Mouse (Mus musculus): Measurements from ENCODE around the gene Rpn1.

The Rpn1 gene

GRCm38 (mm10) chr6:88084278-88085151 is at the start of gene Rpn1:
TSS of gene Rpn1 (plus strand) at chr6:88084482.
- peak; percentile 96 for DNase-seq (ENCODE audit: low spot score)

DNA sequence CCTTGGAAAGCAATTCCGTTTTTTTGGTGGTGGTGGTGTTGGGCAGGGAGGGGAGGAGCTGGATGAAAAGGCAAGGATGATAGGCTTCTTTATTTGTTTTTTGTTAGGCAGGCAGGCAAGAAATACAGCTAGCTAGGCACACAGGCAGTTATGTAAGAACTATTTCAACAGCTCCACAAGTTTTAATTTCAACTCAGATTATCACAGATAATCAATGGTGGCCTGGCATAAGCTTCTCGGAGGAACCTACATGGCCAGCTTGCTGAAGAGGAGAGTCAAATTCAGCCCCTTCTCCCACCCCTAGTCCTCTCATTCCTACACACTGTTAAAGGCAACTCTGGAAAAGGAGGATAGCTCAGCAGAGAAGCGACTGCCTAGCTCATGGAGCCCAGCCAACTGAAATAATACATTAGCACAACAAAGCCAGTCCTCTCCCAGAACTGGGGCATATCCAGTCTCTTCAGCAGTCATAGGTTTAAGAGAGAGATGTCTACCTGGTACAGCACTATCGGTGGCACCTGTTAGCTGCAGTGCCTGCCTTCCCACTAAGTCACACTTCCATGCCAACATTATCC is 46.7 kb upstream of the Rpn1 start:
- no peak for DNase-seq (ENCODE audit: low spot score)

GRCm38 (mm10) chr6:88039426-88039825 is 44.9 kb upstream of the Rpn1 start:
- DNase-seq (ENCODE audit: low spot score): no peak

- no peak for DNase-seq (ENCODE audit: low spot score)
These were observed 43.1 kb upstream of the Rpn1 start for GRCm38 (mm10) chr6:88041221-88041620.

DNA sequence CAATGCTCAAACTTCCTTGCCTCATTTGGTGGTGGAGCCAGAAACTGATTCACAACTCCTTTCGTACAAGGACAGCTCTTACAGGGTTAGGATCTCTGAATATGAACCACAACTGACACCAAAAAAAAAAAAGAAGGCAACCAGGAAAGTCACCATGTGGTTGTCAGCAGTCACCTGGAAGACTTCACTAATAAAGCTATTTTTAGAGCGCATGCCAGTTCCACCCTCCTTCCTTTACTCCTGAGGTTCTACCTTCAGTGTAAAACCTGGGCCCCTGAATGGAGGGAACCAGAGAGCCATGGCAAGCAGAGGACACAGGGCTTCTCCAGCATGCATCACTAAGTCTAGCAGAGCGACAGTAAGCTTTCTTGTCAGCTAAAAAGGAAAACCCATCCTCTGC is 41.9 kb upstream of the Rpn1 start:
- no peak for DNase-seq (ENCODE audit: low spot score)

GRCm38 (mm10) chr6:88044234-88044576 is 40.1 kb upstream of the Rpn1 start:
- peak; percentile 36 for DNase-seq (ENCODE audit: low spot score)

GRCm38 (mm10) chr6:88044577-88045405 is 39.5 kb upstream of the Rpn1 start, which contains the start of gene Rab7:
TSS of gene Rab7 (minus strand) at chr6:88045270.
- peak; percentile 96 for DNase-seq (ENCODE audit: low spot score)

- DNase-seq (ENCODE audit: low spot score): no peak
These were observed 38.9 kb upstream of the Rpn1 start for GRCm38 (mm10) chr6:88045406-88045766.

GRCm38 (mm10) chr6:88047853-88048252 is 36.4 kb upstream of the Rpn1 start:
- DNase-seq (ENCODE audit: low spot score): no peak

- peak; percentile 68 for DNase-seq (ENCODE audit: low spot score)
These were observed 35.3 kb upstream of the Rpn1 start for GRCm38 (mm10) chr6:88049008-88049407.

DNA sequence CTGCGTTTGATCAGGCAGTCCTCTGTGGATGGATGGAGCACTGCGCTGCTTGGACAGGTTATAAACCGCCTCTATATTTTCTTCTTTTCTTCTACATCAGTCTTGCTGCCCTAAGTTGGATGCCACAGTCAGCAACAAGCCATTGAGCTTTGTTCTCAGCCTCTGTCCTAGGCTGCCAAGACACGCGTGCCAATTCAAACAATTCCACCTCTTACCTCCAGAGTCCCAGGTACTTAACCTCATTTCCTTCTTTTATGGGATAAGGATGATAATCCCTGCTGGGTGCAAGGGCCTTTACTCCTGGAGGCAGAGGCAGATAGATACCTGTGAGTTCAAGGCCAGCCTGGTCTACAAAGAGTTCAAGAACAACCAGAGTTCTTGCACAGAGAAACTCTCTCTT is 33.1 kb upstream of the Rpn1 start:
- no peak for DNase-seq (ENCODE audit: low spot score)

GRCm38 (mm10) chr6:88053228-88054080 is 30.8 kb upstream of the Rpn1 start:
- DNase-seq (ENCODE audit: low spot score): peak; percentile 68

DNA sequence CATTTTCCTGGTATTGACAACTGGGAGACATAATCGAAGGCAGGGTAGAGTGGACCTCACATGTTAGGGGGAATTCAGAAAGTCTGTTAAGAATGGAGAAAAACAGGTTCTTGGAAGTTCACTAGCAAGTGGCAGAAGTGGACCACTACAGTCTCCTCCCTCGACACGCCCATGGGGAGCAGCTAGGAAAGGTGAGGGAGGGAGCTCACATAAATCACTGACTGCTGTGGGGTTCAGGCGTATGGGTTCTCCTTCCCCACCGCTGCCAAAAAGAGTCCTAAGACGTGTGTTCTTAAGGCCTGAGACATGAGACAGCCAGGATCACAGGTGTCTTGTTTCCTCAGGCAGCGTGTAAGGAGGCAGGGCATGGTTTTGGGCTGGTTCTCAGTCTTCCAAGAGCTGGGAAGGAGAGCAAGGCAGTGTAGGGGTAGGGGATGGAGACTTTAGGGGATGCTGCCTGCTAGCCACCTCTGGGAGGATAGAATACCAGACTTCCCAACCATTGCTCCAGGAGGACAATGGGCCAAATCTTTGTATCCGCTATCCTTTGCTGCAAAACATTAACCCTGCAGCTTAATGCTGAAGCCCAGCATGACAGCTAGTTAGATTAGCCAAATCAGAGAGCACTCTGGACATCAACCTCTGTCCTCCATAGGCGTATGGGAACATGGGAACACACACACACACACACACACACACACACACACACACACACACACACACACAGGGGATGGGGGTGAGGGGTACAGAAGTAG is 30.0 kb upstream of the Rpn1 start:
- DNase-seq (ENCODE audit: low spot score): peak; percentile 59

DNA sequence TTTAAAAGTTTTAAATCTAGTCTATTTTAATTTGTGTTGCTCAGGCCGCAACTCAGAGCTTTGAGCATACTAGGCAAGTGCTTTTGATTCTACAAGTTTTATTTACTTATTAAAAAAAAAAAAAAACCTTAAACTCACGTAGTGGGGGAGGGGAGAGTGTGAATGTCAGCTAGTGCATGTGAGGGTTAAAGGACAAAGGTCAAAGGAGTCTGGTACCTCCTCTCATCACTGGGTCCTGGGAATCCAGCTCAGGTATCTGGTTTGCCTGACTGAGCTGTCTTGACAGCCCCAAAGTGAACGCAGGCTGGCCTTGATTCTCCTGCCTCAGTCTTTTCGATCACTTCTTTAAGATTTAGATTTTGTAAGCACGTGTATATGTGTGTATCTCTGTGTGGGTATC is 28.6 kb upstream of the Rpn1 start:
- peak; percentile 69 for DNase-seq (ENCODE audit: low spot score)

DNA sequence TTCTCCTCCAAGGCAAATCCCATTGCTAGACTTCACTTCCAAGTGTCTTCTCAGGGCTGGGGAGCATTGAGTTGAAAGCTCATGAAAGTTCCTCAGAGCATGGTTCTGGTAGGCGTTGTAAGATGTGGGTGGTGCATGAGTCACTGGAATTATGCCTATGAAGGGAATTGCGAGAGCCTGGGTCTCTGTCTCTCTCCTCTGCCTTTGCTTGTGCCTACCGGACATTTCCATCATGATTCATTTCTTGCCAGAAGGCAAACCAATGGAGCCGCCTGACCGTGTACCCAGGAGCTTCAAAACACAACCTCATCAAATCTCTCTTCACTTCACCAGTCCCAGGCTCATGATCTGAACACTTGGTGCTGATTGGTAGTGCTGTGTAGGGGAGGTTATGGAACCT is 27.4 kb upstream of the Rpn1 start:
- no peak for DNase-seq (ENCODE audit: low spot score)

- no peak for DNase-seq (ENCODE audit: low spot score)
These were observed 24.4 kb upstream of the Rpn1 start for GRCm38 (mm10) chr6:88059903-88060302.

DNA sequence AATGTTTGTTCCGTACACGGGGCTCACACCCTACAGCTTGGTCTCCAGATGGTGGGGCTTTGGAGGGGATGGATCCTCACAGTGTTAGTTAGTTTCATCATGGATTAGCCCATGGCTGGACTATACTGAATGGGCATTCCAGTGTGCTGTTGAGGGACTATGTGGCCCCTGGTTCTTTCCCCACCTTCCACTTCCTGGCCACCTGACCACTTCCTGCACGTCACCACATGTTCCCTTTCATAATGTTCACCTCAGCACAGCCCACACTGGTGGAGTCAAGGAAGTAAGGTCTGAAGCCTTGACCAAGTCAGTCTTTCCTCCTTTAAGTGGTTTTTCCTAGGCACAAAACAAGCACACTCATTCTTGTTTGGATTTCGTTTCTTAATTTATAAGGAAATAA is 23.7 kb upstream of the Rpn1 start:
- no peak for DNase-seq (ENCODE audit: low spot score)

DNA sequence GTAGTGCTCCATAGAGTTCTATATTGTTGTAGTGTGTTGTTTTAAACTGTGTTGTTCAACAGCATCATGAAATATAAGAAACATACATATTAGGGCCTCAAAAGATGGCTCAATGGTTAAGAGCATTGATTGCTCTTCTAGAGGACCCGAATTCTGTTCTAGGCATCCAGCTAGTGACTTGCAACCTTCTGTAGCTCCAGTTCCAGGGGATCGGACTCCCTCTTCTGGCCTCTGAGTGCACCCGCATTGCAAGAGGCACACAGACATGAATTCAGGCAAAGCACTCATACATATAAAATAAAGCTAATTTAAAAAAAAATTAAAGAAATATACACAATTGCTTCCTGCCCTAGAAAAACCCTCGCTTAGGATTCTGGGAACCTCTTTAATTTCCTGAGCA is 22.9 kb upstream of the Rpn1 start:
- no peak for DNase-seq (ENCODE audit: low spot score)

DNA sequence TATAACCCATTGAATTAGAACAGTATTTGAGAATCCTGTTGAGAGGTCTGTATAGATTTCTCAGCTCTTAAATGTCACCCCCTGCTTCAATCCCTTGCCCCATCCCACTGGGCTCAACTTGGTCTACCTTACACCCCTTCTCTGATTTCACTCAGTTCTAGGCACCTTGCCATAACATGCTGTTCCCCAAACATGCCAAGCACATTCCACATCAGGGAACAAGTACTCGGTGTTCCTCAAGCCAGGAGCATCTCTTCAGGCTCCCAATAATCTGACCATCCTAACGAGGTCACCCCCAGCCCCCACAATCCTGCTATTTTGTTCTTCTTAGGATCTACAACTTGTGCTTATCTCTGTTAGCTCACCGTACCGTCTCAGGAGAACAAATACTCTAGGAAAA is 21.9 kb upstream of the Rpn1 start:
- no peak for DNase-seq (ENCODE audit: low spot score)

DNA sequence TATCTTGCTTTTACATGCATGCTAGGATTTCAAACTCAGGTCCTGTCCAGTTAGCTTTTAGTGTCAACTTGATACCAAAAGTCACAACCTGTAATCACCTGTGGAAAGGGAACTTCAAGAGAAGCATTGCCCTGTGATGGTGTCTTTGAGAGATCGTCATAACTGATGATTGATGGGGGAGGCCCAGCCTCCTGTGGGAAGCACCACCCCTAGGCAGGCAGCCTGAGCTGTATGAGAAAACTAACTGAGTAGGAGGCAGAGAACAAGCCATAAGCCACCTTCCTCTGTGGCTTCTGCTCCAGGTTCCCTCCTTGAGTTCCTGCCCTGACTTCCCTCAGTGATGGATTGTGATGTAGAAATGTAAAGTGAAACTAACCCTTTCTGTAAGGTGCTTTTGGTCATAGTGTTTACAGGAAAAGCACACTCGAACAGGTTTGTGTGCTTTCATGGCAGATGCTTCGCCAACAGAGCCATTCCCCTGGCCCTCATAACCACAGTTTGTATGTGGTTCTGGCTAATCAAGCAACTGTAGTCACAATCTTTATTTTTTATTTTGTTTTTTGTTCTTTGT is 20.1 kb upstream of the Rpn1 start:
- no peak for DNase-seq (ENCODE audit: low spot score)

GRCm38 (mm10) chr6:88065116-88065515 is 19.2 kb upstream of the Rpn1 start:
- no peak for DNase-seq (ENCODE audit: low spot score)

Data from yolk sac, embryonic 10.5 days (tissue).